Mouse (Mus musculus): ENCODE data around the gene Nectin4. TPM values are rescaled to one million over a fixed set of nuclear protein-coding genes. Genes with fewer than 3 reads are reported as not detected.

The Nectin4 gene
- polyA plus RNA-seq, 1 experiment = not detected

GRCm38 (mm10) chr1:171355812-171356340 lies 14.0 kb upstream of the Nectin4 start:
- Histone ChIP-seq H3K27me3 (ENCODE audit: control insufficient read depth) (no peaks in the 10 kb centered on the region), H3K36me3 (ENCODE audit: control insufficient read depth) (peaks cover 36% of the 10 kb centered on the region), H3K4me3 (replicated peaks) (no peak overlapping the region), H3K9me3 (ENCODE audit: control insufficient read depth, low read length) (no peaks in the 10 kb centered on the region), H3K4me1 (ENCODE audit: control insufficient read depth) (peaks cover 35% of the 10 kb centered on the region)
- no peak for TF ChIP-seq GATA1 (IDR thresholded peaks at IDR 0.05; ENCODE audit: low read length)
- no peak for TF ChIP-seq TAL1 (IDR thresholded peaks at IDR 0.05; ENCODE audit: low read length)

DNA sequence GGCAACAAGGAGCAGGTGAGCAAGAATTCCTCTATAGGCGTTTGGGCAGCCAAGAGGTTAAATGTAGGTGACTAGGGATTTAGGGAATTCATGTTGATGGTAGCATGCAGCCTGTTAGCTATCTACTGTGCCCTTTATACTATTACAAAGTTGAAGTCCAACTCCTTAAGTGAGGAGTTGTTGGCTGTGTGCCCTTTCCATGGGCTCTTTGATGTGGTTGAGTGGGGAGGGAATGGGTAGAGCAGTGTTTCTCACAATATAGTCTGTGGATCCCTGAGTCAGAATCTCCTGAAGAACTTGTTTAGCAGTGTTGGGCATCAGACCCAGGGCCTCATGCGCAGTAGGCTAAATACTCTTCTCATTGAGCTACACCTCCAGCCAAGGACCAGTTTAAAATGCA lies 13.1 kb upstream of the Nectin4 start:
- Histone ChIP-seq H3K9me3 (ENCODE audit: control insufficient read depth, low read length) (no peaks in the 10 kb centered on the region), H3K27me3 (ENCODE audit: control insufficient read depth) (no peaks in the 10 kb centered on the region), H3K36me3 (ENCODE audit: control insufficient read depth) (peaks cover 36% of the 10 kb centered on the region), H3K4me1 (ENCODE audit: control insufficient read depth) (peaks cover 41% of the 10 kb centered on the region), H3K4me3 (replicated peaks) (no peak overlapping the region)
- no peak for TF ChIP-seq GATA1 (IDR thresholded peaks at IDR 0.05; ENCODE audit: low read length)
- TF ChIP-seq TAL1 (IDR thresholded peaks at IDR 0.05; ENCODE audit: low read length) = no peak

DNA sequence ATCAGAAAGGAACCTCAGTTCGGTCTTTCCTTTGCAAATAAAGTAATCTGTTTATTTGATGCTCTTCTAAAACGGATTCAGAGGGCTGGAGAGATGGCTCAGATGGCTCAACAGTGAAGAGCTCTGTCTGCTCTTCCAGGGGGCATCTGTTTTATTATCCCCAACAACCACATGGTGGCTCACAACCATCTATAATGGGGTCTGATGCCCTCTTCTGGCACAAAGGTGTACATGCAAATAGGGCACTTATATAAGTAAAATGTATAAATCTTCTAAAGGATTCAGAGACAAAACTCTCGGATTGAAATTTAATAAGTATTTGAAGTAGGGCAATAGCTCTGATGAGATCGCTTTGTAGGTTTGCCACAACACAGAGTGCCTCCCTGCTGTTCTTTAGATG lies 11.5 kb upstream of the Nectin4 start:
- Histone ChIP-seq H3K9me3 (ENCODE audit: control insufficient read depth, low read length) (no peaks in the 10 kb centered on the region), H3K4me3 (replicated peaks) (no peak overlapping the region), H3K36me3 (ENCODE audit: control insufficient read depth) (peaks cover 36% of the 10 kb centered on the region), H3K4me1 (ENCODE audit: control insufficient read depth) (peaks cover 40% of the 10 kb centered on the region), H3K27me3 (ENCODE audit: control insufficient read depth) (no peaks in the 10 kb centered on the region)
- TF ChIP-seq GATA1 (IDR thresholded peaks at IDR 0.05; ENCODE audit: low read length) (no peak), TAL1 (IDR thresholded peaks at IDR 0.05; ENCODE audit: low read length) (no peak)

- peak overlapping the region; percentile 71 for H3K4me3 ChIP-seq (replicated peaks)
Observed at GRCm38 (mm10) chr1:171360253-171360652, 9.6 kb upstream of the Nectin4 start.

GRCm38 (mm10) chr1:171360656-171361055 lies 9.2 kb upstream of the Nectin4 start, which contains the start of gene Klhdc9:
Gene Klhdc9 (minus strand): TSS chr1:171360798.
- Histone ChIP-seq H3K36me3 (ENCODE audit: control insufficient read depth) (peaks cover 33% of the 10 kb centered on the region), H3K9me3 (ENCODE audit: control insufficient read depth, low read length) (no peaks in the 10 kb centered on the region), H3K27me3 (ENCODE audit: control insufficient read depth) (no peaks in the 10 kb centered on the region), H3K4me1 (ENCODE audit: control insufficient read depth) (peaks cover 40% of the 10 kb centered on the region), H3K4me3 (replicated peaks) (peak within 1 kb of the TSS; percentile 71)
- TF ChIP-seq TAL1 (IDR thresholded peaks at IDR 0.05; ENCODE audit: low read length) (no peak), GATA1 (IDR thresholded peaks at IDR 0.05; ENCODE audit: low read length) (no peak)

More at GRCm38 (mm10) chr1:171360253-171360652, 9.6 kb upstream of the Nectin4 start:
- H3K4me1 ChIP-seq (ENCODE audit: control insufficient read depth) = peaks cover 40% of the 10 kb centered on the region
- no peaks in the 10 kb centered on the region for H3K9me3 ChIP-seq (ENCODE audit: control insufficient read depth, low read length)
- no peak for TF ChIP-seq TAL1 (IDR thresholded peaks at IDR 0.05; ENCODE audit: low read length)
- no peak for TF ChIP-seq GATA1 (IDR thresholded peaks at IDR 0.05; ENCODE audit: low read length)
- peaks cover 33% of the 10 kb centered on the region for H3K36me3 ChIP-seq (ENCODE audit: control insufficient read depth)
- no peaks in the 10 kb centered on the region for H3K27me3 ChIP-seq (ENCODE audit: control insufficient read depth)

DNA sequence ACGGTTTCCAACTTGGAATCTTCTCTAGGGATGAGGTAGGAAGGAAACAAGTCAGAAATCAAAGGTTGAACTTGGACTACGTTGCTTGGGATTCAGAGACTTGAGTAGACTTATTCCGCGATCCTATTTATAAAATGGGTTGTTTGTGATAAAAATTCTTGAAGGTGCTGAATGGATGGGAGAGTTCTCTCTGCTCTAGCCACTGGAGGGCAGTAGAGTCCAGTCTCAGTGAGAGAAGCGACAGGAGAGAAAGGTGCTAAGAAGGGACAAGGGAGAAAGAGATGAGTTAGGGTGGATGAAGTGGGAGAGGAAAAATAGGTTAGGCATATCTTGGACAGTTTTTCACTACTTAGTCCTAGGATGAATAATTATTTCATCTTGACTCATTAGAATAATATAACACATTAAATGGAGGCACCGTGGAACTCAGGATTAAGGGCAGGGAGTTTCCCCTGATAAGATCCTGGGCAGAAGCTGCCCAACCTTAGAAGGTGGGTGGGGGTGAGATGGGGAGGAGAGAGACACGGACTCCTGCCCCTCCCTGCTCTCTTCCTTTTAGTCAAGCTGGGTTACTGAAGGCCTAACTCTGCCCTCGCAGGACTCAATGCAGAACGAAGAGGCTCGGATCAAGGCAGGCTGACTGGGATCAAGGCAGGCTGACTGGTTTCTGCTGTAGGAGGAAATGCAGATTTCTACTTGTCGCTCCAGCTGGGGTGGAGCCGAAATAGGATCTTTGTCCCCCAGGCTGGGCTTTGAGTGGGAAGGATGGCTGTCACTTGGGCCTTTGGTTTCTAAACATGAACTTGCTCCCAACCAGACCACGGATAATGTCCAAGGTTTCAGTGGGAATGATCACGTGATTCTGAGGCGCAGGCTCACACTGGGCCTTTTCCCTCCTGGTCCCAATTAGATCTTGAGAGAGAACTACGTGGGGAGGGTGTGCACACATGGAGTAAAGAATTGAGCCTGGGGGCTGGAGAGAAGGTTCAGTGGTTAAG lies 8.5 kb upstream of the Nectin4 start:
- no peak for TF ChIP-seq GATA1 (IDR thresholded peaks at IDR 0.05; ENCODE audit: low read length)
- no peak for TF ChIP-seq TAL1 (IDR thresholded peaks at IDR 0.05; ENCODE audit: low read length)

DNA sequence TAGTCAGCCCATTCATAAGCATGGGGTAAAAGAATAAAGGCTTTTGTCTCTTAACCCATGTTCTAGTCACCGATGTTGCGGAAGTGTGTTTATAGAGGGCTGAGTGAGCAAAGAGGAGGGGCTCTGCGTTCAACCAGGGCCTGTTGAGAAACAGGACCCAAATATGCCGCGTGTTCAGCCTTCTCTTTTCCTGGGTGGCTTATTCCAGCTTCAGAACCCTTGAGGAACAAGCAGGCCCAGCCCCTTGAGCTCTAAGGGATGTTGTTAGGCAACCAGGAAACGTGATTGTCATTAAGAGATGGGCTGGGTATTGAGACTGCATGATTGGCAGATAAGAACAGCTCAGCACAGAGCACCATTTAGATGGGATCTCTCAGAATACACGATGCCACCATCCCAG lies 4.0 kb upstream of the Nectin4 start:
- H3K9me3 ChIP-seq (ENCODE audit: control insufficient read depth, low read length) = no peaks in the 10 kb centered on the region
- TF ChIP-seq TAL1 (IDR thresholded peaks at IDR 0.05; ENCODE audit: low read length) (no peak), GATA1 (IDR thresholded peaks at IDR 0.05; ENCODE audit: low read length) (no peak)
- H3K4me3 ChIP-seq (replicated peaks) = no peak overlapping the region
- no peaks in the 10 kb centered on the region for H3K36me3 ChIP-seq (ENCODE audit: control insufficient read depth)
- peaks cover 7% of the 10 kb centered on the region for H3K27me3 ChIP-seq (ENCODE audit: control insufficient read depth)
- peaks cover 10% of the 10 kb centered on the region for H3K4me1 ChIP-seq (ENCODE audit: control insufficient read depth)

More for the DNA sequence above, 8.5 kb upstream of the Nectin4 start:
- Histone ChIP-seq H3K27me3 (ENCODE audit: control insufficient read depth) (no peaks in the 10 kb centered on the region), H3K4me3 (replicated peaks) (peak overlapping the region; percentile 71), H3K9me3 (ENCODE audit: control insufficient read depth, low read length) (no peaks in the 10 kb centered on the region), H3K36me3 (ENCODE audit: control insufficient read depth) (peaks cover 30% of the 10 kb centered on the region), H3K4me1 (ENCODE audit: control insufficient read depth) (peaks cover 40% of the 10 kb centered on the region)

- Histone ChIP-seq H3K4me3 (replicated peaks) (no peak overlapping the region), H3K9me3 (ENCODE audit: control insufficient read depth, low read length) (no peaks in the 10 kb centered on the region), H3K27me3 (ENCODE audit: control insufficient read depth) (peaks cover 17% of the 10 kb centered on the region), H3K4me1 (ENCODE audit: control insufficient read depth) (peaks cover 7% of the 10 kb centered on the region), H3K36me3 (ENCODE audit: control insufficient read depth) (no peaks in the 10 kb centered on the region)
- TF ChIP-seq GATA1 (IDR thresholded peaks at IDR 0.05; ENCODE audit: low read length) (no peak), TAL1 (IDR thresholded peaks at IDR 0.05; ENCODE audit: low read length) (no peak)
Observed at GRCm38 (mm10) chr1:171372880-171373279, 3.0 kb downstream of the Nectin4 start.

GRCm38 (mm10) chr1:171373946-171374345 lies 4.0 kb downstream of the Nectin4 start:
- Histone ChIP-seq H3K27me3 (ENCODE audit: control insufficient read depth) (peaks cover 17% of the 10 kb centered on the region), H3K4me3 (replicated peaks) (no peak overlapping the region), H3K36me3 (ENCODE audit: control insufficient read depth) (no peaks in the 10 kb centered on the region), H3K9me3 (ENCODE audit: control insufficient read depth, low read length) (no peaks in the 10 kb centered on the region), H3K4me1 (ENCODE audit: control insufficient read depth) (peaks cover 7% of the 10 kb centered on the region)
- TF ChIP-seq GATA1 (IDR thresholded peaks at IDR 0.05; ENCODE audit: low read length) = no peak
- TF ChIP-seq TAL1 (IDR thresholded peaks at IDR 0.05; ENCODE audit: low read length) = no peak

Data from erythroblast, embryonic 14.5 days (primary cell).